Mouse (Mus musculus) gonadal fat pad, adult 2 months (tissue): ENCODE measurements around the gene Def6. TPM values are rescaled to one million over a fixed set of nuclear protein-coding genes. Genes with fewer than 3 reads are reported as not detected.

Source experiments
- DNase-seq: peaks from one replicate; pipeline ENCODE4 v3.0.0-alpha.2; 2012; ENCODE audit warnings: low read depth
- polyA plus RNA-seq: library from polyadenylated mRNA; depleted of rRNA; stranded (reverse); fragments of >200 nt; gene quantifications from 2 replicates; pipeline ENCODE4 v1.2.3, GENCODE M21; 2012

Def6 gene
- polyA plus RNA-seq, 1 experiment = 11.6 TPM

DNA sequence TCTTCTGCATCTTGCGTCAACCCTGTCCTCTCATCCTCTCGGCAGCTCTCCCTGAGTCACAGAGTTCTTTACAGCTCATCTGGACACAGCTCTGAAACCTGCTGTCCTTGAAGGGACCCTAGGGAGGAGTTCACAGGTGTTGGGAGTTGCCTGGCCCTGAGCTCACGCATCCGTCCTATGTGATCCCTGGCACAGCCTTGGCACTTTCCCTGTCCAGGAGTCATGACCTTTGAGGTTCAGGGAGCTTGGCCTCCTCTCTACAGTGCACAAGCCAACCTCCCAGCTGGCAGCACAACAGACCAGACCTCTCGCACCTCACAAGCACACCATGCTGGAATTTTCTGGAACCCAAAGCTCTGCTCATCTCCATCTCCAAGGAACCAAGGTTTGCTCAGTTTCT is 33.3 kb downstream of the Def6 start:
- no peak for DNase-seq

DNA sequence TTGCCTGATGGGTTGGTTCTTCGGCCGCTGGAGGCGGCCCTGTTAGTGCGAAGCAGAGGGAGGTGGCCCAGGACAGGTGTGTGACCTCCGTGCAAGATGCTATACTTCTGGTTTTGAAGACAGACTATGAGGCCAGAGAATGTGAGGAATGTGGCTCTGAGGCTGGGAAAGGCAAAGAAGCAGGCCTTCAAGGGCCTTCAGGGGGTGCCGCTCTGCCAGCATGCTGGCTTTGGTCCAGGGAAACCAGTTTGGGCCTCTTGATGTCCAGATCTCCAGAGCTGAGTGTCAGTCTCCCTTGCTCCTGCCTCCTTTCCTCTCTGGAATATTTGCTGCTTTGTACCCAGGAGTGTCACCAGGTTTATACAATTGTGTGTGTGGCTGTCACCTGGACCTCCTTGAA is 34.7 kb downstream of the Def6 start:
- no peak for DNase-seq

DNA sequence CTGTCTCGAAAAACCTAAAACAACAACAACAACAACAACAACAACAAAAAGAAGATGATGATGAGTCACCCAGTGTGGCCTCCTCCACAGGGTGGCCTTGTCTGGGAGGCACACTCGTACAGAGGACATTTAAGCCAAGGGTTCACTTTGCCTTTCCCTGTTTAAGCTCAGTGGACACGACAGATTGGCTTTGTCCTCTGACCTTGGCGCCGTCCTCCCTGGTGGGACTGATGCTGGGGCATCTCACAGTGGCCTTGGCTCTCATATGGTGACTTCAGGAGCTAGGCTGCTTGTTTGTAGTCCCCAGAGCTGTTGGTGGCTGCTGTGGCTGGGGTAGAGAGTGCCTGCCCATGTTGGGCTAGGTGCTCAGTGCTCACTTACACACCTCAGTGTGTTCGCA is 36.6 kb downstream of the Def6 start:
- DNase-seq = no peak

DNA sequence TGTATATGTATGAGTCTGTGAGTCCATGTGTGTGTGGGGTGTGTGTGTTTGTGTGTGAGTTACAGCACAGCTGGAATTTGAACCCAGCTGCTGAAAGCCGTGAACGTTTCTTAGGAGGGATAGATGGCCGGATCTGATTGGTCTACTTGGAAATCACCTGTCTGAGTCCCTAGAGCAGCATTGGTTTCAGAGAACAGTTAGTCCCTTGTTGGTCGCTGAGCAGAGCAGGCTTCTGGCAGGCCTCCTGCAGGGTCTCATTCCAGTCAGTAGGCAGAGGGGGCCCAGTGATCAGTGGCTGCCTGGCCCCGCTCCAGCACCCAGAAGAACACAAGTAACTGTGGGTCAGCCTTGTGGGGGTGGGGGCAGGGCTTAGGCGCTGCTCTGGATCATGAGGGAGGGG is 37.1 kb downstream of the Def6 start:
- DNase-seq = no peak

DNA sequence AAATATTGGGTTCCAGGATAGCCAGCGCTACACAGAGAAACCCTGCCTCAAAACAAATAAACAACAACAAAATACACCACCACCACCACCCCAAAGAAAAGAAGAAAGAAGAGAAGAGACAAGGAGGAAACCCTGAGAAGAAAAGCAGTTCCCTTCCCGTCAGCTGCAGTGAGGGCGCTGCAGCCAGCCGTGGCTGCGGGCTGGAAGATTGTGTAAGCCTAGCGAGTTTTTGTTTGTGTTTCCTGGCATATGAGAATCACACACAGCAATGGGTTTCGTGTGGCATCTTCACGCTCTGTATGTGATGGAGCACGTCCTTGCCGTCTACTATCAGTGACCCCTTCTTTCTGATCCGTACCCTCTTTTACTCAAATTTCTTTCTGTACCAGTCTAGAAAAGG is 39.1 kb downstream of the Def6 start:
- DNase-seq = no peak

DNA sequence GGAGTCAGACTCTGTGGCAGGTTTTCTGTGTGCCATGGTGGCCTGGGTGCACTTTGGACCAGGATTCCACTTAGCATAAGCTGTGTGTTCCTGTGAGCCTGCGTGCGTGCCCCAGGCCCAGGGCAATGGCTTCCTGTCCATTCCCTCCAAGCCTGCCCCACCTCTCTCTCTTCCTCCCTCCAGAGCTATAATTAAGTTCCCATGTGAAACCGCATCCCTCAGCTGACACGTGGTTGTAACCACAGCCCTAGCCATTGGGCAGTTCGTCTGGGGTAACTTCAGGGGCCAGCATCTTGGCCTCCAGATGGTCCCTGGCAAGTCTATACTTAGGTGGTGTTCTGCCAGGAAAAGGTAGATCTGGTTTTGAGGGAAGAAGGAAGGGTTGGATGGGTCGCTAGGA is 40.0 kb downstream of the Def6 start:
- DNase-seq = no peak

DNA sequence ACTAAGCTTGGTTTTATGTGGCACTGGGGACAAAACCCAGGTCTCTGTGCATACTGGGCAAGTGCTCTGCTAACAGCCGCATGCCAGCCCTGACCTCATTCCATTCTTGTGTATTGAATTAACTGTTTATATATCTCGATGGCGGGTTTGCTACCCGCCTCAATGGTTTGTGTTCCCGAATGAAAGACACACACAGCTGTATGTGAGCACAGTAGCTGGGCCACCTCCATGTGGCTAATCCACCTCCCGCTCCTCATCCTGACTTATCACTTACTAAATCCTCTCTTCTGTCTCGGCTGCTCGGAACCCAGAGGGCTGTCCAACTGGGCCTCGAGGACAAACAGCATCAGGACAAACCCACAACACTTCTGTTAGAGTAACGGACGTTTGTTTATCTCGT is 41.5 kb downstream of the Def6 start:
- no peak for DNase-seq

DNA sequence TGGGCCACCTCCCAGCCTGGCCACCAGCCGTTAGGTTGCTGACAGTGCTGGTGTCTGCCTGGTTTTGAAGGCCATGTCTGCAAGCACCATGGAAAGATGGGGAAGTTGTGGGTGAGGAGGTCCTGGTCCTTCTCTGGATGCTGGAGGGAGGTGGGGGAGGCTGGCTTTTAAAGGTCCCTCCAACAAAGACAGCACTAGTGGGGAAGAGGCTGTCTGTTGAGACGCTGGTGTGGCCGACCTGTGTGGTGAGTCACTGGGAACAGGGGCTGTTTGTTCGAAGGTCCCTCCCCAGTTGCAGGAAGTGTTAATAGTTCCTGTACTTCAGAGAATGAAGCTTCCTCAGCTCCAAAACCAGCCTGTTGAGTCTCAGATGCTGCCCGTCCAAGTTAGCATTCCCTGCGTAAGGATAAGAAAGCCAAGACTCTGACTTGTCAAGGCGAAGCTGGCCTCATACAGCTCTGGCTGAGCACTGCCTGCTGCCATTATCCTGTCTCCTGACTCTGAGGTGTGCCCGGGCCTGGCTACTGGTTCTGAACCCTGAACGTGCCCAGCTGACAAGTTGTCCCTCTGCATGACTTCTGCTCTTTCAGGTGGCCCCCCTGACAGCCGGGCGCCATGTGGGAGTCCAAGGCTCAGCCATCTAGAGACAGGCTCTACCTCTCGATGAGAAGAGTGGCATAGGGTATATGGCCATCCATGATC is 44.2 kb downstream of the Def6 start:
- DNase-seq = no peak

DNA sequence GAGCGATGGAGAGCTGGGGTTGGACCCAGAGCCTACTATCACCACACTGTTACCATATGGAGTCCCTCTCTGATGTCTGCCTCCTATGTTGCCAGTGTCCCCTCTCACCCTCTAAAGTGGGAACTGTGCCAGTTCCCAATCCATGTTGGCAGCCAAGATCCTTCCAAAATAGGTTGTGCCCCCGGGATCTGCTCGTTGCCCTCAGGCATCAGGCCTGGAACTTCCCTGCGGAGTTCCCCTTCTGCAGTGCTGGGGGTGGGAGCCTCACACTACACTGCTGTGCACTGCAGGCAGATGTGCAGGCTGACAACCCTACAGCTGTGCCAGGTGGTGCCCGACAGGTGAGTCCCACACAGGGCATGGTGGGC is 44.7 kb downstream of the Def6 start:
- no peak for DNase-seq

DNA sequence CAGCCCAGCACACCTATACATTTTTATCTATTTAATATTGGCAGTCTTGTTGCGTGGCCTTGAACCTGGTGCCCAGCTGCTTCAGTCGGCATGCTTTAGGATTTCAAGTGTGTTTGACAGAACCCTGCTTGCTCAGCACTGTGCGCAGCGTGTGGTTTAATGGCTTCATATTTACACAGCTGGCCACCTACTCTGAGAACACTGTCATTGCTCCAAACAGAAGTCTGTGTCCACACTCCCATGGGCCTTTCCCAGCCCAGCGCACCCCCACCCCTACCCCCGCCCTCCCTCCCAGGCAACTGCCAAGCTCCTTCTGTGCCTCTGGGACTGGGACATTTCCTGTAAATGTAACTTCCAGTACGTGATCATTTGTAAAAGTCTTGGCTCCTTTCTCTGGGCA is 45.6 kb downstream of the Def6 start:
- no peak for DNase-seq

DNA sequence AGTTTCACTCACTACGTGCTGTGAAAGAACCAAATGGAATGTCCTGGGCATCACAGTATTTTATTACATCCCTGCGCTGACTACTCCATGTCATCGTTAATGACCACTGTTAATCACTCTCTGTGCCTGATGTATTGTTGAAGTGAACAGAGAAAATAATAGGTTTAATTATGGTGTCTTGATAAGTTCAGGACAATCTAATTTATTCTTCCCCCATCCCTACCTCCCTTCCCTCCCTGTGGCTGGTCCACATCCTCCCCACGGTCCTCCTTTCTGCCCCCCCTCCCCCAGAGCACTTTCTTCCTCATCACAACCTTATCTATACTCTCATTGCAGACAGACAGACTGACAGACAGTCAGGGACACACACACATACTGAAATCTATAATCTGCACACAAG is 47.2 kb downstream of the Def6 start:
- DNase-seq = no peak

DNA sequence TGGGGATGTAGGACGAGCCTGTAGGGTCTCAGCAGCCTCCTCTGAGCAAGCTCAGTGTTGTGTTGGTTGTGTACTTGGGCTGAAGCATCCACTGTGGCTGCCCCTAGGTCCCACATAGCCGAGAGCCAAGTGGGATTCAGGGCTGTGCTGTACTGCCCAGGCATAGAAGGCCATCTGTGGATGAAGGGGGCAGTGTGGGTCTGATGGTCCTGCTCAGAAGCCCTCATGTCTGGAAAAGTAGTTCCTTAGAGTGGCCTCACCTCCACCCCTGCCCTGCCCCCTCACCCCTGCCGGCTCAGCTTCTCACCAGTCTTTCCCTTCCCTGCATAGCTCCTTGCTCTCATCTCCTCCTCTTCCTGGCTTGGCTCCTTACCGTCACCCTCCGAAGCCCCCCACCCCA is 48.1 kb downstream of the Def6 start:
- DNase-seq = no peak

DNA sequence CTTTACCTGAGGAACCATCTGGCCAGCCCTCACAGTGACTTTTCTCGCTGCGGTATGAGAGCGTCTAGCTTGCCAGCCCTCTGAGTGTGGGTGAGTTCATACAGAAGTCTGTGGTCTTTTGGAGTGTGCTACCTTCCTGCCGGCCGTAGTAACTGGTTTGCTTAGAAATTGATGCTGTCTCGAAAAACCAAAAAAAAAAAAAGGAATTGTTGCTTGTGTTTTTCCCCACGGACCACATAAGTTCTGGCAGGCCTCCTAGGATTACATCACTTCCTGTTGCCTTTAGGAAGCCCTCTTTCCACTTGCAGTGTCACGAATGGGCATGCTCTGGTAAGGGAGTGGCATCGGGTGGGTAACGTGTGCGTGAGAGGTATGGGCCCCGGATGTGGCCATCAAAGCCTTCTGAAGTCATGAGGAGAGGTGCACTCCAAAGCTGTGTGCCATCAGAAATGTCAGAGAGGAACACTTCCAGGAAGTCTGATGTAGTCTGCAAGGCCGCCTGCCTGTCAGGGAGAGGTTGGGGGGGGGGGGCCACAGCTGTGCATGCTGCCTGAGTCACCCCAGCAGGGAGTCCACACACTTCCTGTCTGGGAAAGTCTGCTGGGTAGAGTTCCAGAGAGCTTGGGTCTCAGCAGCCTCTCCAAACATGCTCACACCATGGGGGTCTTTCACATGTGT is 49.2 kb downstream of the Def6 start:
- no peak for DNase-seq

DNA sequence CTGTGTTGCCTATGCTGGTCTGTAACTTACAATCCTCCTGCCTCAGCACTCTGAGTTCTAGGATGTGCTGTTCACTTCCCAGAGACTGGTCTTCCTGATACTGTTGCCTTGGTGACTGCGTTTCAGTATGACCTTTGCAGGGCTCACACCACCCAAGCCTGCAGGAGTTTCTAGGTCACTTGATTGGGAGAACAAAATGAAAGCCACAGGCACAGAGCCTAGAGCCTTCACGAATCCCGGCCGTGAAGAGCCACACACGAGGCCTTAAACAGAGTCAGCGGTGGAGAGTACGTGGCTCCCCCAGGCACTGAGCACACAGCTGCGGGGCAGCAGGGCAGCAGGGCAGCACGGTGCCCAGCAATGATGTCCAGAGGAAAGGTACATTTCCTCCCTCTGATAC is 50.7 kb downstream of the Def6 start:
- no peak for DNase-seq

DNA sequence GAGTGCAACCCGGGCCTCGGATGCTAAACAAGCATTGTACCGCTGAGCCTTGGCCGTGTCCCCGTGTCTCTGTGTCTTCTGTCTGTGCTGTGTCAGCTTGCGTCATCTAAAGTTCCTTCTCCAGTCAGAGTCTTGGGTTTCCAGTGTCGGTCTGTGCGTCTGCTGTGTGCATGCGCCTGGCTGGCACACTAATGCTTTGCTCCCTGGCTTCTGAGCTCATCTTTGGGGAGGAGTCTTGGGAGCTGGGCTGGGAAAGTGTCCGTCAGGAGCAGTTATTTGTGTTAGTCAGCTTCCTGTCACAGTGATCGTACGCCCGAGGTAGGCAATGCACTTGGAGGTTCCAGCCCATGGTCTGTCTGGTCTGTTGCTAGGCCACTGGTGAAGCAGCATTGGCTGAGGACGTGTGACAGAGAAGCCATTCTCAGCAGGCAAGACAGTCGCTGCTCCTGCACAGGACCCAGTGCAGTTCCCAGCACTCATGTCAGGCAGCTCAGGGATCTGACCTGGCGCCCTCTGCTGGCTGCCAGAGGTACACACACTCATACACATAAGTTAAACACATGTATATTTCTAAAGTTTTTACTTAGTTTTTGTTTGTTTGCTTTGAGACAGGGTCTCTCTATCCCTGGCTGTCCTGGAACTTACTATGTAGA is 52.4 kb downstream of the Def6 start:
- no peak for DNase-seq

DNA sequence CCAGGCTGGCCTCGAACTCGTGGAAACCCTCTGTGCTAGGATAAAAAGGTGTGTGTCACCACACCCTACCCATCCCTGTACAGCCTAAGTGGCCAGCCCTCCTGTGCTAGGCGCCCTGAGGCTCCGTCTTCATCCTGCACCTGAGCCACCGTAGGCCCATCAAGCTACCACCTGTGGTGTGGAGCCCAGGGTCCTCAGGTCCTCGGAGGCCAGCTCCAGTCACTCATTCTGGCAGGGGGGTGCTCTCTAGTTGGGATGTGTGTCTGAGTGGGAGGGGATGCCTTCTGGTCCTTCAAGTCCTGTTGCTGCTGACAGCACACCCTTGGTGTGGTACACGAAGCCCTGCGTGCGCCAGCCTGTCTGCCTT is 52.9 kb downstream of the Def6 start:
- no peak for DNase-seq

DNA sequence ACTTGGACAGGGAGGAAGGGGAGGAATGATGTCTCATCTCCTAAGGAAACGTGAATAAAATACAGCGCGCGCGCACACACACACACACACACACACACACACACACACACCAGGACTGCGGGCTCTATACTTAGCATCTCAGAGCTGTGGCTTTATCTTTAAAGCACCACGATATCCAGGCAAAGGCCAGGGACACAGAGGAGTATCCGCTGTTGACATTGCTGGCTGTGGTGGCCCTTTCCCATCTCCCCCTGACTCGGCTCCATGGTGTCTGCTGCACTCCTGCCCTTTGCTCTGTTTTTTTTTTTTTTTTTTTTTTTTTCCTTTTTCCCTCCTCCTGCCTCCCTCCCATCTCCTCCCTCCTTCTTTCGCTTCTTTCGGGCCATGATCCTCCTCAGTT is 54.2 kb downstream of the Def6 start:
- DNase-seq = no peak

DNA sequence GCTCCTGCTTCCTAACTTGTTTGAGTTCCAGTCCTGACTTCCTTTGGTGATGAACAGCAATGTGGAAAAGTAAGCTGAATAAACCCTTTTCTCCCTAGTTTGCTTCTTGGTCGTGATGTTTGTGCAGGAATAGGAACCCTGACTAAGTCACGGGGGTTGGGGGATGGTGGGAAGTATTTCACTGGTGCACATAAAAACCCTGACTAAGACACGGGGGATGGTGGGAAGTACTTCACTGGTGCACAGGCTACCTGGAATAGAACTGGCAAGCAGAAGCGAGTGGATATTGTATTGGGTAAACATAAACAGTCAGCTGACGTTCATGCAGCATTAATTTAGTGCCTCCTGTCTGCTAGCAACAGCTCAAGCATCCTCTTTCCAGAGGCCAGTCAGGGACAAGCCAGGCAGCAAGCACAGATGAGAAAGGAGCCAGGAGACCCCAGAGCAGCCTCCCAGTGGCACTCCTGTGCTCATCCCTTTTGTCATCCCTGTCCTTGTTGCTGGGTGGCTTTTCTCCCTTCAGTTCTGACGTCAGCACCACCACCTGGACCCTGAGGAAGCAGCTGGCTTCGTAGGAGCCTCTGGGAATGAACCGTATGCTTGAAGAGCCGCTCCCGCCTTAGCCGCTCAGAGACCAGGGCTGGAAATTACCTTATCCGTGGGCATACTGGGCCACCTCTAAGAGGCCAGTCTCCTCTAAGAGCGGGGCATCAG is 55.8 kb downstream of the Def6 start:
- DNase-seq = no peak

DNA sequence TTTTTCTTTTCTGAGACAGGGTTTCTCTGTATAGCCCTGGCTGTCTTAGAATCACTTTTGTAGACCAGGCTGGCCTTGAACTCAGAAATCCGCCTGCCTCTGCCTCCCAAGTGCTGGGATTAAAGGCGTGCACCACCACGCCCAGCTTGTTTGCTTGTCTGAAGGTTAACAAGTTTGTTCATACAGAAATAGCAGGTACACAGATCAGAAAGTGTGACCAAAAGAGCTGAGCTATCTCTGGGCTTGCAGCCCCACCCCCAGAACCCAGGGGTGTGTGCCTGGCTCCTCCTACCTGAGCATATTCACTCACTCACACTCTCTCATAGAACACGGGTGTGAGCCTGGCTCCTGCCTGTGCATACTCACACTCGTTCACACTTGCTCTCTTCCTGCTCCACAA is 59.7 kb downstream of the Def6 start:
- DNase-seq = no peak

DNA sequence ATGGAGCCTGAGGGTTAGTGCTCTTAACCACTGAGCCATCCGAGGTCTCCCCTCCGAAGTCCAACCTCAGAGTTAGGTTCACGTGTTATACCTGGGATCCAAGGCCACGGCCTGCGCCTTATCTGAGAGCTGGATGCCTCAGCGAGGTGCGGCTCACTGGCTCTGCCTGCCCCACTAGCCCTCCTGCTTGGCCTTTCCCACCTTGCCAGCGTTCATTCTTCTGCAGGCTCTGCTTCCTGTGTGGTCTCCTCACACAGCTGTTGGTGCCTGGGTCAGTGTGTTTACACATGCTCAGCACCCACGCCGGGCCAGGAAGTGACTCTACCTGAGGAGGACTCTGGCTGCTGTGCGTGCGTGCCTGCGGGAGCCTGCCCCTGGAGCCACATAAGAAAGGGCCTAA is 62.6 kb downstream of the Def6 start:
- no peak for DNase-seq

DNA sequence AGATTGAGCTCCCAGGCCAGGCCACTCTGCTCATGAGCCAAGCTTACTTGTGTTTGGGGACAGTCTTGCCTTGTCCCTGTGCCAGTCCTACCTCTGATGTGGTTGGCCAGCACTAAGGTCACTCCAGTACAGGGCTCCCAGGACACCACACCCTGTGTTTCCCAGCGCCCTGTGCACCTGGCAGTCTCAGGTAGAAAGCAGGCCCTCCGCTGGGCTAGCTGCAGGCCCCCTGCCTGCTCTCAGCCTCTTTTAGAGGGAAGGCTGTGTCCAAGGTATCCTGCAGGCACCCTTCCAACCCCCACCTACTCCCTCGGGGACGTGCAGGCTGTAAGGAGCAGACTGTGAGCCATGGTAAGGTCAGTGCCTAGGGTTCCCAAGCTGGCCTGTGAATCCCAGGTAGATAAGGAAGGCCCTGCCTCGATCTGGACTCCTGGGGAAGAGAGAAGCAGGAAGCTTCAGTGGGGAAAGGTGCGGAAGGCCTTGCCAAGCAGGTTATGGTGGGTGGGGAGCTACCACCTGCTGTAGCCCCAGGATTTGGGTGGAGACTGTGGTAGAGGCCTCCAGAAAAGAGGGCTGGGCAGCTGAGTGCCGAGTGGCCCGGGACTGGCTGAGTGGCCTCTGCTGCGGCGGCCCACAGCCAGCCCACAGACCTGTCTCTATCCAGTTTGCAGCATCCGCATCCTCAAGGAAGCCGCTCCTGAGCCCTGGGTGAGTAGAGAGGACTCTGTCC is 64.1 kb downstream of the Def6 start:
- DNase-seq = no peak

DNA sequence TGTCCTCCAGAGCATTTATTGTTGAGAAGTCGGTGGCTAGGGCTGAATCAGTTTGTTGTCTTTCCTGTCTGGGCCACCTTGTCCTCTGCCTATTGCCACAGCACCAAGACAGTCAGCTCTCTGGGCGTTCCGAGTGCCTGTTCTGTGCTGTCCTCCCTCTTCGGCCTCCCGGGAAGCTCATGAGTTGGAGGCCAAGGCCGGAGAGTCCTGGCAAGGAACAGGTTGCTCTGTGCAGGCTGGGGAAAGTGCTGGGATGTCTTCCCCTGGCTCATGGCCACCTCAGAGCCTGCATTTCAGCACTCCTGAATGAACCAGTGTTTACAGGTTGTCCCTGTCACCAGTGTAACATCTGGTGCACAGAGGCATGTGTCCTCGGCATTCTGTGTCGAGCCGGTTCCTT is 64.7 kb downstream of the Def6 start:
- DNase-seq = no peak
